Mouse (Mus musculus) layer of hippocampus, adult 9-11 months (tissue): ENCODE measurements around the gene Prima1.

ENCODE experiments used
- DNase-seq: peaks from one replicate; pipeline ENCODE4 v3.0.0; 2022

Prima1 gene

GRCm38 (mm10) chr12:103242083-103242581 lies at the start of gene Prima1:
Gene Prima1 (minus strand): TSS chr12:103242150.
- DNase-seq, result peak; percentile 57

- no peak for DNase-seq
These were observed 45.3 kb upstream of the Prima1 start for GRCm38 (mm10) chr12:103287276-103287675.

- DNase-seq, result no peak
These were observed 41.5 kb upstream of the Prima1 start for GRCm38 (mm10) chr12:103283411-103283810.

- no peak for DNase-seq
These were observed 41.0 kb upstream of the Prima1 start for GRCm38 (mm10) chr12:103282936-103283335.

GRCm38 (mm10) chr12:103281912-103282311 lies 40.0 kb upstream of the Prima1 start:
- DNase-seq, result no peak

GRCm38 (mm10) chr12:103281491-103281890 lies 39.5 kb upstream of the Prima1 start:
- no peak for DNase-seq

- DNase-seq, result peak; percentile 63
These were observed 34.5 kb upstream of the Prima1 start for GRCm38 (mm10) chr12:103276422-103276821.

GRCm38 (mm10) chr12:103273732-103274131 lies 31.8 kb upstream of the Prima1 start:
- DNase-seq, result no peak

GRCm38 (mm10) chr12:103273051-103273450 lies 31.1 kb upstream of the Prima1 start:
- DNase-seq, result peak; percentile 9

- peak; percentile 17 for DNase-seq
These were observed 30.2 kb upstream of the Prima1 start for GRCm38 (mm10) chr12:103272176-103272575.

- no peak for DNase-seq
These were observed 24.7 kb upstream of the Prima1 start for GRCm38 (mm10) chr12:103266605-103267004.

GRCm38 (mm10) chr12:103262017-103262865 lies 20.3 kb upstream of the Prima1 start:
- no peak for DNase-seq

- DNase-seq, result no peak
These were observed 11.0 kb upstream of the Prima1 start for GRCm38 (mm10) chr12:103252901-103253434.

GRCm38 (mm10) chr12:103251151-103251550 lies 9.2 kb upstream of the Prima1 start:
- DNase-seq, result no peak

- DNase-seq, result no peak
These were observed 8.4 kb upstream of the Prima1 start for GRCm38 (mm10) chr12:103250333-103250732.

GRCm38 (mm10) chr12:103243041-103243440 lies 1.1 kb upstream of the Prima1 start:
- no peak for DNase-seq

GRCm38 (mm10) chr12:103242591-103243025 lies 658 bp upstream of the Prima1 start:
- DNase-seq, result peak; percentile 65

GRCm38 (mm10) chr12:103241311-103242082 lies 453 bp downstream of the Prima1 start:
- no peak for DNase-seq

GRCm38 (mm10) chr12:103238924-103239460 lies 3.0 kb downstream of the Prima1 start:
- no peak for DNase-seq

- DNase-seq, result no peak
These were observed 6.1 kb downstream of the Prima1 start for GRCm38 (mm10) chr12:103235856-103236255.

- DNase-seq, result no peak
These were observed 6.7 kb downstream of the Prima1 start for GRCm38 (mm10) chr12:103235251-103235650.

GRCm38 (mm10) chr12:103229058-103229457 lies 12.9 kb downstream of the Prima1 start:
- no peak for DNase-seq

- DNase-seq, result no peak
These were observed 15.8 kb downstream of the Prima1 start for GRCm38 (mm10) chr12:103226121-103226520.
